Mouse (Mus musculus) spleen, adult 2 months (tissue): ENCODE measurements at regions not wholly inside any gene's neighbourhood (a gene's known extent, or its start where the extent isn't known, plus 50 kb on each side); places are given as distances from the start of the nearest gene placed in this dataset.

Experiments
- CTCF ChIP-seq: fragments of 200-500 bp; IDR thresholded peaks from 2 replicates; pipeline ENCODE4 v1.5.1; 2011; ENCODE audit warnings: mild to moderate bottlenecking, inconsistent platforms; ENCODE audit not compliant: insufficient read depth, insufficient read length, insufficient replicate concordance; ENCODE audit errors: extremely low read depth
- POLR2A ChIP-seq: fragments of 200-500 bp; IDR thresholded peaks from 2 replicates; pipeline ENCODE4 v1.6.1; 2011; ENCODE audit warnings: low read depth, low read length, inconsistent platforms

DNA sequence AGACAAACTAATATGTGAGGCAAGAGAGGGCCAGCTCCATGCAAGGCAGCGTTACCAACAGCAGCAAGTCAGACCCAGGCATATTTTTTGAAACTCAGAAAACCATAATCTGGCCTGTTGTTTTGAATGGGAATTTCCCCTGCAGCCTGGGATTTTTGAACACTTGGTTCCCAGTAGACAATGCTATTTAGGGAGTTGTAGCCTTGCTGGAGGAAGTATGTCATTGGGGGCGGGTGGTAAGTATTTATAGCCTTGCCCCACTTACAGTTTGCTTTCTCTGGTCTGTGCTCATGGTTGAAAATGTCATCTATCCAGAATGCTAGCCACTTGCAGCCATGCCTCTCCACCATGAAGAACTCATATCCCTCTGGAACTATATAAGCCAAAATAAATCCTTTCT lies 894.9 kb upstream of the Car8 start:
- TF ChIP-seq POLR2A (no peak), CTCF (no peak)
